Mouse (Mus musculus) liver, adult 2 months (tissue): ENCODE data around the gene Vmn1r210. TPM values are rescaled to one million over a fixed set of nuclear protein-coding genes. Genes with fewer than 3 reads are reported as not detected.
A peak's percentile ranks its signal among the peaks of the same experiment; 100 is the strongest.
"Not testable (repeated sequence)": the region's sequence is repeated elsewhere in the genome, so short reads cannot be mapped to it uniquely, and the experiment has no call there.

Source experiments
- DNase-seq: peaks from one replicate; pipeline ENCODE4 v3.0.0-alpha.2; 2011; ENCODE audit warnings: low read depth, low spot score; ENCODE audit errors: extremely low read depth
- H3K27ac ChIP-seq: fragments of 200-500 bp; replicated peaks from 2 replicates; pipeline ENCODE4 v1.5.1; 2012; ENCODE audit warnings: low read depth, mild to moderate bottlenecking, control low read depth, inconsistent platforms, low read length; ENCODE audit not compliant: insufficient read depth
- H3K27me3 ChIP-seq: fragments of 200-500 bp; 2 replicates; pipeline ENCODE4 v1.6.1; 2012; ENCODE audit warnings: mild to moderate bottlenecking, moderate library complexity, low read length, inconsistent platforms; ENCODE audit not compliant: control insufficient read depth, insufficient read depth
- H3K36me3 ChIP-seq: fragments of 200-500 bp; 2 replicates; pipeline ENCODE4 v1.6.1; 2012; ENCODE audit warnings: low read length, inconsistent platforms; ENCODE audit not compliant: control insufficient read depth, insufficient read depth
- H3K4me1 ChIP-seq: fragments of 200-500 bp; 2 replicates; pipeline ENCODE4 v1.6.1; 2011; ENCODE audit warnings: low read length; ENCODE audit not compliant: control insufficient read depth, insufficient read depth
- H3K4me3 ChIP-seq: fragments of 200-500 bp; 2 replicates; pipeline ENCODE4 v1.5.1; 2011; ENCODE audit warnings: low read depth, mild to moderate bottlenecking, control low read depth, low read length, moderate library complexity; ENCODE audit not compliant: insufficient read depth
- H3K79me2 ChIP-seq: fragments of 200-500 bp; 2 replicates; pipeline ENCODE4 v1.6.1; 2012; ENCODE audit warnings: inconsistent platforms, mild to moderate bottlenecking, low read length, moderate library complexity; ENCODE audit not compliant: control insufficient read depth, insufficient read depth
- H3K9ac ChIP-seq: fragments of 200-500 bp; 2 replicates; pipeline ENCODE4 v1.6.1; 2012; ENCODE audit warnings: low read depth, mild to moderate bottlenecking, control low read depth, inconsistent platforms, low read length
- CTCF ChIP-seq: fragments of 200-500 bp; IDR thresholded peaks from 2 replicates; pipeline ENCODE4 v1.5.1; 2011; ENCODE audit warnings: low read depth, low read length, control low read depth
- POLR2A ChIP-seq: fragments of 200-500 bp; IDR thresholded peaks from 2 replicates; pipeline ENCODE4 v1.6.1; 2011; ENCODE audit warnings: low read length, control low read depth; ENCODE audit not compliant: insufficient read depth; ENCODE audit errors: extremely low read depth
- WGBS: fragments of 180-500 bp; shearing (Covaris S2); methylation state at CpG from one replicate; pipeline ENCODE4 v1.1.7; 2018; 5-methylcytosine and 5-hydroxymethylcytosine counted together
- polyA plus RNA-seq: library from polyadenylated mRNA; depleted of rRNA; stranded (reverse); fragments of >200 nt; gene quantifications from 2 replicates; pipeline ENCODE4 v1.2.3, GENCODE M21; 2012; rRNA removed
- total RNA-seq: library from RNA; depleted of rRNA; stranded (reverse); fragments of >200 nt; gene quantifications from 2 replicates; pipeline ENCODE4 v1.2.3, GENCODE M21; 2014; rRNA removed

Vmn1r210 gene
- total RNA-seq (not detected in 2 replicates), polyA plus RNA-seq (not detected in 2 replicates)

- no peak within 1 kb of the TSS for H3K9ac ChIP-seq
- no peak within 1 kb of the TSS for H3K27ac ChIP-seq
- WGBS: 47% methylated on average over 4 of the region's 4 CpGs
- no peaks in the 10 kb centered on the region for H3K36me3 ChIP-seq
- no peaks in the 10 kb centered on the region for H3K27me3 ChIP-seq
- no peaks in the 10 kb centered on the region for H3K79me2 ChIP-seq
- no peak within 1 kb of the TSS for H3K4me3 ChIP-seq
- H3K4me1 ChIP-seq: no peaks in the 10 kb centered on the region
- no peak for TF ChIP-seq CTCF
- no peak for TF ChIP-seq POLR2A
- DNase-seq: no peak
Measured at GRCm38 (mm10) chr13:22831248-22831647, at the start of gene Vmn1r210. Gene Vmn1r210 (minus strand): TSS chr13:22831348.

GRCm38 (mm10) chr13:22879257-22879656 lies 48.1 kb upstream of the Vmn1r210 start:
- TF ChIP-seq POLR2A (no peak), CTCF (no peak)
- no peak for DNase-seq
- 100% methylated on average over 1 of the region's 1 CpGs for WGBS

GRCm38 (mm10) chr13:22857461-22857860 lies 26.3 kb upstream of the Vmn1r210 start, which contains the start of gene Vmn1r211:
Gene Vmn1r211 (minus strand): TSS chr13:22857561.
- H3K9ac ChIP-seq: no peak within 1 kb of the TSS
- H3K36me3 ChIP-seq: no peaks in the 10 kb centered on the region
- no peak within 1 kb of the TSS for H3K27ac ChIP-seq
- no peak within 1 kb of the TSS for H3K4me3 ChIP-seq
- no peaks in the 10 kb centered on the region for H3K27me3 ChIP-seq
- H3K4me1 ChIP-seq: no peaks in the 10 kb centered on the region
- TF ChIP-seq CTCF (no peak), POLR2A (no peak)
- DNase-seq: no peak
- WGBS: 53% methylated on average over 1 of the region's 1 CpGs
- H3K79me2 ChIP-seq: no peaks in the 10 kb centered on the region

More at GRCm38 (mm10) chr13:22879257-22879656, 48.1 kb upstream of the Vmn1r210 start:
- H3K4me3 ChIP-seq: no peak overlapping the region
- H3K36me3 ChIP-seq: no peaks in the 10 kb centered on the region
- H3K79me2 ChIP-seq: no peaks in the 10 kb centered on the region
- no peak overlapping the region for H3K27ac ChIP-seq
- H3K4me1 ChIP-seq: no peaks in the 10 kb centered on the region
- no peak overlapping the region for H3K9ac ChIP-seq
- no peaks in the 10 kb centered on the region for H3K27me3 ChIP-seq

DNA sequence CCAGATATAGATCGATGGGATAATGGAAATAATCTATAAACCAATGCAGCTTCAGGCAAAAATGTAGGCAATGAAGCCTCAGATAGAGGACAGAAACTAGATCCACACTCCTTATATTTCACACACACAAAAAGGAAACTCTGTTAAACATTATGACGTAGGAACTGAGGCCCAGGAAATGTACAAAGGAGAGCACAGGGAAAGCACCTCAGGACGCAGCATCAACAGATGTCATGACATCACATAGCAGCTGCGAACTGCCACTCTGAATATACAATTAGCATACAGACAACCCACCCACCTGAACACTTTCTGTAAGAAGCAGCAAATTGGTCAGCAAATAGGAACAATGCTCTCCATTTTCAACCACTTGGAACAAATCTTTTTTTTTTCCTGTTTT lies 23.6 kb upstream of the Vmn1r210 start:
- no peak overlapping the region for H3K9ac ChIP-seq
- no peaks in the 10 kb centered on the region for H3K36me3 ChIP-seq
- WGBS: 61% methylated on average over 4 of the region's 4 CpGs

DNA sequence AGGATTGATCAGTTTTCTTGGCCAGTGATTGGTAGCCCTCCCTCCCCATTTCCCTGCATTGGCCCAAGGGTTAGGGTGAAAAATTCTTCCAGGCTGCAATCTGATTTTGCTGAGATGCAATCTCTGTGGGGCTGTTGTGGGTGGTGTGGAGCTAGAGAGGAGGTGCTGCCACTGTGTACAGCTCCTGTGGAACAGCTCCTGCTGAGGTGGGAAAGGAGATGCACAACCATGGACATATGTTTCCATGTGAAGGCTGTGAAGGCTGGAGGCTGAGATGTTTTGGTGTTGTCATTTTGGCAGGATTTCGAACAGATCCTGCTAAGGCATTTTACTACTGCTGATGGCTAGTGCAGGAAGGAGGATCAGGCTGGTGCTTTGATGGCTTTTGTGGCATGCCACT lies 15.7 kb upstream of the Vmn1r210 start:
- H3K4me3 ChIP-seq: no peak overlapping the region
- no peak for DNase-seq
- no peak for TF ChIP-seq CTCF
- TF ChIP-seq POLR2A: no peak
- H3K36me3 ChIP-seq: no peaks in the 10 kb centered on the region
- H3K27ac ChIP-seq: no peak overlapping the region
- WGBS: 68% methylated on average over 1 of the region's 1 CpGs
- H3K79me2 ChIP-seq: no peaks in the 10 kb centered on the region
- no peak overlapping the region for H3K9ac ChIP-seq
- no peaks in the 10 kb centered on the region for H3K4me1 ChIP-seq
- H3K27me3 ChIP-seq: no peaks in the 10 kb centered on the region

More for the DNA sequence above, 23.6 kb upstream of the Vmn1r210 start:
- no peaks in the 10 kb centered on the region for H3K4me1 ChIP-seq
- TF ChIP-seq POLR2A (no peak), CTCF (no peak)
- no peak overlapping the region for H3K27ac ChIP-seq
- no peak for DNase-seq
- H3K79me2 ChIP-seq: no peaks in the 10 kb centered on the region
- H3K4me3 ChIP-seq: no peak overlapping the region
- no peaks in the 10 kb centered on the region for H3K27me3 ChIP-seq

GRCm38 (mm10) chr13:22844304-22844703 lies 13.2 kb upstream of the Vmn1r210 start:
- WGBS: 69% methylated on average over 3 of the region's 3 CpGs
- H3K27me3 ChIP-seq, H3K79me2 ChIP-seq, H3K36me3 ChIP-seq, H3K27ac ChIP-seq, H3K4me1 ChIP-seq, H3K4me3 ChIP-seq, H3K9ac ChIP-seq, DNase-seq: not testable (repeated sequence)

- H3K27me3 ChIP-seq, H3K79me2 ChIP-seq, H3K4me3 ChIP-seq, H3K27ac ChIP-seq, H3K9ac ChIP-seq, H3K36me3 ChIP-seq, H3K4me1 ChIP-seq: not testable (repeated sequence)
- 32% methylated on average over 7 of the region's 7 CpGs for WGBS
- peak; percentile 24 for DNase-seq
Measured at GRCm38 (mm10) chr13:22829395-22829794, 1.8 kb downstream of the Vmn1r210 start.

GRCm38 (mm10) chr13:22821601-22822000 lies 9.5 kb downstream of the Vmn1r210 start:
- not testable (repeated sequence) for H3K27ac ChIP-seq, H3K4me1 ChIP-seq, H3K36me3 ChIP-seq, H3K4me3 ChIP-seq, H3K79me2 ChIP-seq, H3K27me3 ChIP-seq, DNase-seq, H3K9ac ChIP-seq
- 88% methylated on average over 1 of the region's 1 CpGs for WGBS

- H3K36me3 ChIP-seq, H3K9ac ChIP-seq, H3K79me2 ChIP-seq, DNase-seq, H3K27me3 ChIP-seq, H3K27ac ChIP-seq, H3K4me1 ChIP-seq, H3K4me3 ChIP-seq: not testable (repeated sequence)
Measured at GRCm38 (mm10) chr13:22809582-22809981, 21.6 kb downstream of the Vmn1r210 start, which contains the start of gene Vmn1r209. Gene Vmn1r209 (minus strand): TSS chr13:22809682.
